27 mouse cellular contexts compared by ENCODE assay signal in genomic region chr11:80904559-80904958, GRCm38 (mm10). TPM values are rescaled to one million over a fixed set of nuclear protein-coding genes. Genes with fewer than 3 reads are reported as not detected.
DNase-seq lines count a peak whose midpoint lies in the region; ATAC-seq lines count a peak whose summit lies in the region.
"Had no signal": no experiment of that assay in that cellular context is flagged by ENCODE, and none has a peak within 500 bp of the region (broad histone marks: within the 10 kb centered on the region; RNA-seq: fewer than 3 reads in every experiment).

No protein-coding gene starts in this region.

- peak; percentile 14 for DNase-seq in embryo, embryonic 11 days
- no peak for DNase-seq in embryo, embryonic 10 days (ENCODE audit: low spot score)
- peak; percentile 18 for DNase-seq in brain, adult 2 months (ENCODE audit: low read depth, low spot score)
- DNase-seq in mesoderm, embryonic 11.5 days (ENCODE audit: low read depth, low spot score): peak; percentile 20
- DNase-seq in lung, postnatal 36 days: no peak
- DNase-seq: adrenal gland, postnatal 14 days; B cell, adult 2 months; cerebellum, adult 11-12 months; cerebellum, adult 9-10 months; cerebellum, postnatal 25 days; gastrocnemius, postnatal 10 days; heart, adult 18-20 months; heart, postnatal 4 days had no signal

- no peaks in the 10 kb centered on the region for H3K36me3 ChIP-seq in liver, embryonic 16.5 days (ENCODE audit: control insufficient read depth, insufficient read depth)
- no peaks in the 10 kb centered on the region for H3K36me3 ChIP-seq in liver, embryonic 12.5 days
- H3K36me3 ChIP-seq: embryonic facial prominence, embryonic 15.5 days; forebrain, embryonic 10.5 days; forebrain, embryonic 15.5 days; heart, embryonic 10.5 days; intestine, embryonic 15.5 days had no signal

- WGBS in liver, embryonic 16.5 days (ENCODE audit: insufficient replicate concordance): 68% methylated on average over 2 of the region's 2 CpGs
- WGBS in liver, embryonic 12.5 days (ENCODE audit: insufficient replicate concordance): 81% methylated on average over 2 of the region's 2 CpGs

- peak; percentile 43; the same call in 1 of the 2 replicates for ATAC-seq in liver, embryonic 16.5 days (ENCODE audit: low read depth)
- ATAC-seq in liver, embryonic 12.5 days: no peak
- ATAC-seq: activated CD4-positive, CD25-positive, alpha-beta regulatory T cell, adult 4 months; CD4-positive, CD25-positive, alpha-beta regulatory T cell, adult 4 months; forebrain, embryonic 15.5 days; intestine, embryonic 15.5 days; Patski had no signal

- H3K9me3 ChIP-seq in liver, embryonic 16.5 days (replicated peaks; ENCODE audit: control insufficient read depth, low read length): no peaks in the 10 kb centered on the region
- H3K9me3 ChIP-seq in liver, embryonic 12.5 days (replicated peaks): no peaks in the 10 kb centered on the region
- H3K9me3 ChIP-seq: embryonic facial prominence, embryonic 15.5 days; forebrain, embryonic 10.5 days; forebrain, embryonic 15.5 days; heart, embryonic 10.5 days; intestine, embryonic 15.5 days had no signal

- no peak overlapping the region for H3K9ac ChIP-seq in liver, embryonic 16.5 days (ENCODE audit: low read depth, low read length)
- H3K9ac ChIP-seq in liver, embryonic 12.5 days: no peak overlapping the region
- H3K9ac ChIP-seq: embryonic facial prominence, embryonic 15.5 days; forebrain, embryonic 15.5 days; intestine, embryonic 15.5 days had no signal

- H3K4me1 ChIP-seq in liver, embryonic 16.5 days (ENCODE audit: control insufficient read depth, low read depth, low read length): no peaks in the 10 kb centered on the region
- H3K4me1 ChIP-seq in liver, embryonic 12.5 days: no peaks in the 10 kb centered on the region
- H3K4me1 ChIP-seq: embryonic facial prominence, embryonic 15.5 days; forebrain, embryonic 10.5 days; heart, embryonic 10.5 days; intestine, embryonic 15.5 days had no signal

- H3K4me2 ChIP-seq in liver, embryonic 16.5 days (ENCODE audit: low read depth, low read length): no peak overlapping the region
- H3K4me2 ChIP-seq in liver, embryonic 12.5 days: no peak overlapping the region
- H3K4me2 ChIP-seq: embryonic facial prominence, embryonic 15.5 days; forebrain, embryonic 15.5 days; intestine, embryonic 15.5 days had no signal

- no peak overlapping the region for H3K27ac ChIP-seq in liver, embryonic 16.5 days (ENCODE audit: low read length)
- no peak overlapping the region for H3K27ac ChIP-seq in liver, embryonic 12.5 days
- H3K27ac ChIP-seq: embryonic facial prominence, embryonic 15.5 days; forebrain, embryonic 10.5 days; forebrain, embryonic 15.5 days; heart, embryonic 10.5 days; intestine, embryonic 15.5 days had no signal

- H3K27me3 ChIP-seq in liver, embryonic 16.5 days (ENCODE audit: control insufficient read depth, insufficient read depth, low read depth, low read length): no peaks in the 10 kb centered on the region
- no peaks in the 10 kb centered on the region for H3K27me3 ChIP-seq in liver, embryonic 12.5 days (replicated peaks)
- H3K27me3 ChIP-seq: embryonic facial prominence, embryonic 15.5 days; forebrain, embryonic 15.5 days; intestine, embryonic 15.5 days; Patski had no signal

- no peak overlapping the region for H3K4me3 ChIP-seq in liver, embryonic 16.5 days (ENCODE audit: low read depth, low read length)
- H3K4me3 ChIP-seq in liver, embryonic 12.5 days: no peak overlapping the region
- H3K4me3 ChIP-seq: embryonic facial prominence, embryonic 15.5 days; erythroblast, embryonic 14.5 days; forebrain, embryonic 10.5 days; forebrain, embryonic 15.5 days; heart, embryonic 10.5 days; intestine, embryonic 15.5 days had no signal

RNA-seq across cellular contexts. Expression of gene Spaca3, which starts 46.4 kb away (rescaled TPM):
- not detected in 2 replicates for polyA plus RNA-seq in liver, embryonic 16.5 days (2015; fragmentation: Nextera tagmentation; extraction: Ambion mirVana)
- not detected in 2 replicates for polyA plus RNA-seq in liver, embryonic 12.5 days (2016; fragmentation: Nextera tagmentation; extraction: Ambion mirVana)
- polyA plus RNA-seq: activated CD4-positive, CD25-positive, alpha-beta regulatory T cell, adult 4 months; CD4-positive, CD25-positive, alpha-beta regulatory T cell, adult 4 months; embryonic facial prominence, embryonic 11.5 days; embryonic facial prominence, embryonic 15.5 days; erythroblast, embryonic 14.5 days; forebrain, embryonic 10.5 days; forebrain, embryonic 15.5 days; frontal cortex, adult 2 months; heart, embryonic 10.5 days; heart, embryonic 14.5 days; intestine, embryonic 15.5 days; Patski had no signal

Comparison
In these comparisons a context has a peak if more than half of its experiments do, and no peak if none do; other contexts are left out.
1. DNase-seq: peak in embryo, embryonic 11 days (single experiment), brain, adult 2 months (single experiment) and mesoderm, embryonic 11.5 days (single experiment); none in embryo, embryonic 10 days (single experiment) and lung, postnatal 36 days (single experiment).